Mouse (Mus musculus) adrenal gland, postnatal 14 days (tissue): ENCODE measurements at regions not wholly inside any gene's neighbourhood (a gene's known extent, or its start where the extent isn't known, plus 50 kb on each side); places are given as distances from the start of the nearest gene placed in this dataset.

Experiments used
- DNase-seq: peaks from one replicate; pipeline ENCODE4 v3.0.0; 2021; ENCODE audit warnings: mixed read lengths

GRCm38 (mm10) chr8:103433532-103434105, 648.2 kb upstream of the Cdh11 start:
- no peak for DNase-seq

DNA sequence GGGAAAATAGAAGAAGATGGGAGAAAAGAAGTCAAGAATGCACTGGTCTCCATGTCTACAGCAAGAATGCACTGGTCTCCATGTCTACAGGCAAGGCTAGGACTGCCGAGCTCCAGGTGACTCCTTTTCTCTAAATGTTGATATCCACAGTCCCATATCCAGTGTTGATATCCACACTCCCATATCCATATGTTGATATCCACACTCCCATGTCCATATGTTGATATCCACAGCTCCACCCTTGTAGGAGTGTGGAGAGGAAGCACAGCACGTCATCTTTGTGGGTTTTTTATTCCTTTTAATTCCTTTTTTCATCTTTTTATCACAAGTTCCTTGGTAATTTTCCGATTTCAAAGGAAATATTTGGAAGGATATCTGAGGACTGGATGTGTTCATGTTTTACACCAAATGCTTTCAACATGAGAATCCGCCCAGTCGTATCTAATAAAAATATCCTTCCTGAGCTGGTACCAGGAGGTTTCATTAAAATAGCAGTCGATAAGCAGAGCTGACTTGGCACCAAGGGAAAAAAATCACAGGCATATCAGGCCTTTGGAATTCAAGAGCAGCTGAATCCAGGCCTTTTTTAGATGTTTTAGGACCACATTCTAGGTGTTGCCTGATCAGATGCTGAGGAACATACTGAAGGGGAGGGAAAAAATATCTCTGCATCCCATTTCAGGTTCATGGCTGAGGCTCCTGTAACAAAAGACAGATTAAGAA, 653.7 kb upstream of the Cdh11 start:
- no peak for DNase-seq

- DNase-seq: peak; percentile 13
These were observed 655.7 kb upstream of the Cdh11 start for GRCm38 (mm10) chr8:103441163-103441562.

DNA sequence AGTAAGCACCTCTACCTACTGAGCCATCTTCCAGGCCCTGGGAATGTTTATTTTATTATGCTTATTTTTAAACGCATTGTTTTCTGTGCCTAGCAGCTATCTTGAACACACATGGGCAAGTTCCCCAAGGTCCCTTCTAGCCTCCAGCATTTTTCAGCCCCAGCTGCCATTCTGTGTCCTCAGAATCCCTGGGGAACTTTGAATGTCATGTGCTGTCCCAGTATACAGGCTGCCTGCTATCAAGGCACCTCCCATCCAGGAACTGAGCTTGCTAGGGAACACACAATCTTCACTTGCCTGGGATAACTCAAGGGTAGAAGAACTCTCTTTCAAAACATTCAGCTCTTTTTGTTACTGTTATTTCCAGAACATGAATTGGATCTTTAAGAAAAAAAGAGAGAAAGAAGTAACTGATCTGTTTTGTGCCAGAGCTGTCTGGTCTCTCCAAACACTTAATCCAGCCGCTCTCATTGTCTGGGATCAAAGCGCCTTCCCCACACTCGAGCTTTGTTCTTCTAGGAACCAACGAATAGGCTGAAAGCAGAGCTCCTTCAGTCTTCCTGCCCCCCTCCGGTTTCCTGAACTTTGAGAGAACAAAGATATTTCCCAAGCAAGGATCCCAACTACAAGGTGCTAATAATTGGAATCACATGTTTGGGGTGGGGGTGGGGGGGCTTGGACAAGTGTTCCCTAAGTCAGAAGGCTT, 657.1 kb upstream of the Cdh11 start:
- DNase-seq: no peak

GRCm38 (mm10) chr8:103444577-103444976, 656.8 kb upstream of the Cdh5 start:
- DNase-seq: no peak

DNA sequence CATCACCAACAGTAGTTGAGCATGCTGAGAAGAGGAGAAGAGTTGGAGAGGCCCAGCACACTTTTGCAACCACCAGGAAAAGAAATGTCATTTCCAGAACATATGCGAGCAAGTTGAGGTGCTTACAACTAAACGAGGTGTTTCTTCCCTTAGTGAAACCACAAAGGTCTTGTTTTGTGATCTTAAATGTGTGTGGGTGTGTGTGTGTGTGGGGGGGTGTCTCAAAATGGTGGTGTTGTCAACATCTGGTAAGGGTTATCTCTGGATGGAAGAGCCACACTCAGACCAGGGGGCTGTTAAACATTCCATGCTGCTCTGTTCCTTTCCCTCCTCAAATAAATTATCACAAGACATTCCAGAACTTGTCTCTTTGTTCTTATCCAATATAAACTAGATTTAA, 656.0 kb upstream of the Cdh5 start:
- DNase-seq: no peak

DNA sequence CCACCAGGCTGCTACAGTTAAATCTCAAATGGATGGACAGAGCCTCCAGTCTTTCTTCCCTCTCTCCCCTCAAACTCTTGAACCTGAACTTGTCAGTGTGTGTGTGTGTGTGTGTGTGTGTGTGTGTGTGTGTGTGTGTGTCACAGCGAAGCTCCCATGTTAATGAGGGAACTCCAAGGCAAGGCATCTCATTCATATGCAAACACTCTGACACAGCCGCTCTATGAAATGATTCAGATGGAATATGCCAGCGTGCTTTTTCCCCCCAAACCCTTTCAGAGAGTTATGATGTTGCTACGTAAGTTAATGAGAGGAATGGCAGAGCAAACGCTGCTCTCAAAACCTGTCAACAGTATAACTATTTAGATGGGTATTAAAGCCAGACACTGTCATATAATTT, 653.5 kb upstream of the Cdh5 start:
- DNase-seq: no peak

DNA sequence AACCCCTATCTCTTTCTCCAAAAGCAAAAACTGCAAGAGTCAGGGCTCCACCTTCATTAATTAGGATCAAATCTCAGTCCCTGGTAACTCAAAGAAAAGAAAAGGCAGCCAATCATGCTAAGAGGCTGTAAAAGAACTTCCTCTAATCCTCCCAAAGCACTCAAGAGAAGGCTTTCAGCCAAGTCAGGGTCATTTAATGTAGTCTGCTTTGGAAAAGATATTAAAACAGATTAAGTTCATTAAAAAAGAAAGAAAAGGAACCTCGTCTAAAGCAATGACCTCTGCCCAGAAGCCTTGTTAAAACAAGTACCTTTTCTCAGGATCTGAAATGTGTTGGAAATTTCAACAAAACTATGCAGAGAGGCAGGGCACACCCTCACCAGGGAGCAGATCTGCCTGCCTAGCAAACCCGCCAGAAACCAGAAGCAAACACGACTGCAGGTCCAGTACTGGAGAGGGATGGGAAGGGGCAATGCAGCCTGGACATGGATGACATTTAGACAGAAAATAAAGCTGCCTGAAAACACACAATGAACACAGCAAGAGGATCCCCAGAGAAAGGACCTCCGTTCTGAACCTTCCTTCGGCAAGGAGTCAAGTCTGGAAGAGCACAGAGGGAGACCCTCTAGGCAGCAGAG, 649.9 kb upstream of the Cdh5 start:
- DNase-seq: no peak

- DNase-seq: no peak
These were observed 644.2 kb upstream of the Cdh5 start for GRCm38 (mm10) chr8:103457176-103457575.

GRCm38 (mm10) chr8:103463557-103463956, 637.9 kb upstream of the Cdh5 start:
- DNase-seq: no peak

DNA sequence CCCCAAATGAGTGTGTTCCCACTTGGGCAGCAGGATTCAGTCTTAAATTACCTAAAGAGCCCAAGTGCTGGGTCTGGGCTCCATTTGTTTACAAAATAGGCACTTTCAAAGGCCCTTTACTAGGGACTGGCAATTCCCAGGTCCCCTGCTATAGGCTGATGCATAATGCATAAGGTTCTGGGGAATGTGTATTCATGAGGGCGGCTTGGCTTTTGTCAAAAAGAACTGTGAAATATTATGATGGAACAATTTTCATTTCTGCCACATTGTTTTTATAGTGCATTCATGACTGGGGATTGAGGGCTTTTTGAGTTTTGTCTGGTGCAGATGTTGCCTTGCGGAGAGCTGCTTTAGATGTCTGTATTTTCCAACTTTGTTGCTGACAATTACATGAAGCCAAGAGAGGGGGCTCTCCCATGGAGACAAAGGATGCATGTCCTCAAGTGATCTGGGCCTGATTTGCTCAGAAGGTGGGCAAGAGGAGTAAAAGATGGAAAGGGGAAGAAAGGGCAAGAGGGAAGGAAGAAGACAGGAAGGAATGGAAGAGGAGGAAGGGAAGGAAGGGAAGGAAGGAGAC, 636.6 kb upstream of the Cdh5 start:
- no peak for DNase-seq

GRCm38 (mm10) chr8:103467536-103468160, 633.8 kb upstream of the Cdh5 start:
- DNase-seq: peak; percentile 21

GRCm38 (mm10) chr8:103469049-103469448, 632.4 kb upstream of the Cdh5 start:
- no peak for DNase-seq

DNA sequence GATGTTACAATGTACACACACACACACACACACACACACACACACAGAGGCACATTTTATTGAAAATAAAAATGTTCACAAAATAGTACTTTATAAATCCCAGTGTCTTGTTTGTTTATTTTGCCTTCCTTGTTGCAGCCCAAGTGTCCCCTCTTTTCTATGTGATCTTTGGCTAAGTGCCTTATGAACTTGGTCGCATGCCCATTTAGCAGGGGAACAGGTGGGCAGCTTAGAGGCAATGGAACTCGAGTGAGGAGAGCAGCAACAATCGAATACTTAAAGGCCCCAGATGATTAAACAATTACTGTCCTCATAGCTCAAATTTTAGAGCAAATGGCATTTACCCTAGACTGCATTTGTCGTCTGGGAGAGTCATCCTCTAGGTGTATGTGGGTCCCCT, 631.1 kb upstream of the Cdh5 start:
- DNase-seq: no peak

GRCm38 (mm10) chr8:103475816-103476797, 625.3 kb upstream of the Cdh5 start:
- DNase-seq: no peak

GRCm38 (mm10) chr8:103482033-103482720, 619.2 kb upstream of the Cdh5 start:
- peak; percentile 21 for DNase-seq

GRCm38 (mm10) chr8:103485441-103485840, 616.0 kb upstream of the Cdh5 start:
- no peak for DNase-seq

DNA sequence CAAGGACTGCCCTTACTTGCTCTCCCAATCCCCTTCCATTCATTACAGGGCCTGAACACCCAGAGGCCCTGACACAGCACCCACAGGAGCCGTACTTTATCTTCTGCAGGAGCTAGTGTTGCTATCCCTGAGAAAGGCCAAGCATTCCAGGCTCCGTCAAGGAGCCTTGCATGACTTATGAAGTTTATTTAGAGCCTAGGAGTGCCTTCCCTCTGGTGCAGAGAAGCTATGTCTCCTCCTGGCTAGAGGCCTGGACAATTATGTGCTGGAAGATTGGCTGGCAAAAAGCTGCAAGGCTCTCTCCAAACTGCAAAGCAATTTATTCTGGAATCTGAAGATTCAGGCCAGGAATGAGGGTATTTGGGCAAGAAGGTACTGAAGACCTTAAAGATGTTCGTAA, 612.0 kb upstream of the Cdh5 start:
- no peak for DNase-seq

- no peak for DNase-seq
These were observed 608.4 kb upstream of the Cdh5 start for GRCm38 (mm10) chr8:103492914-103493517.

GRCm38 (mm10) chr8:103493932-103494493, 607.4 kb upstream of the Cdh5 start:
- DNase-seq: no peak
